Mouse (Mus musculus): Measurements from ENCODE around the gene Swsap1.

Swsap1 gene

DNA sequence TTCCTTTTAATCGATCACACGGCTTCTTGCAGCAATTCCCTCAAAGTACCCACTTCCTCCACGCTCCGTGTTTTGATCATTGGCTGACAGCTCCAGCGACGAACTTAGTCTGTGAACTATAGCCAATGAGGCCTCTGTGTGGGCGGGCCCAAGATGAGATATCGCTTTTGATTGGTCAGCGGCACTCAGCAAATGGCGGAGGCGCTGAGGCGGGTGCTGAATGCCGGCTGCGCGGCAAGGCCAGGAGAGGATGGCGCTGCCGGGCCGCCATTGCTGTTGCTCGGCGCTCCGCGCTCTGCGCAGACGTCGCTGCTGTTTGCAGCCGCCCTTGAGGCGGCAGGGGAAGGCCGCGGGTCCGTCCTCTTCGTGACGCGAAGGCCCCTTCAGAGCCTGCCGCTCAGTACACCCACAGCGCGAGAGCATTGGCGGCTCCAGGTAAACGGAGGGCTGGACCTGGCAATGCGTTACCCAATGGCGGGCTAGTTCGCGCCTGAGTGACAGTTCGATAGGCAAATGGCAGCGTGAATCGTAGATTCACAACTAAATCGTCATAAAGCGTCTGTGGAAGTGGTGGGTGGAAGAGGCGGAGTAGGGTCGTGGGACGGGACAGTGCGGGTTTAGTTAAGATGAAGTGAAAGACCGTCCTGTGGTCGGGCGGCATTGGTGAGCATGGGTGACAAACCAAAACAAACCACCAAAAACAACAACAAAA is at the start of gene Swsap1:
Gene Swsap1, plus strand, starts transcription at position 186 of the 712 bp plus-strand sequence.
- DNase-seq (ENCODE audit: low read depth, low spot score) = peak; percentile 97

DNA sequence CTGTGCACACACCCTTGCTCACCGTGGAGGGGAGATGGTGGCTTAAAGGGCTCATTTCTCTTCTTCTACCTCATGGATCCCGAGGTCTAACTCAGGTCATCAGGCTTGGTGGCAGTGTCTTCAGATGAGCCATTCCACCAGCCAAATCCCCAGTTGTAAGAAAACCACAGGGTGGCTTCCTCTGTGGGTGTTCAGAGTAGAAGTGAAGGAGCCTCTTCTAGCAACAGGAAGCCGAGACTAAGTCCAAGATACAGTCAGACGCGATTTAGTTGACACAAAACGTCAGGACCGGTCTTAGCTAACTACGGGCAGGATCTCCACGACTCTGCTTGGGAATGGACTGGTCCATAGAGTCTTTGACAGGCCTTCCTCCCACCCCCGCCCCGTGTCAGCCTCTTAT is 47.3 kb upstream of the Swsap1 start:
- DNase-seq (ENCODE audit: low read depth, low spot score) = no peak

DNA sequence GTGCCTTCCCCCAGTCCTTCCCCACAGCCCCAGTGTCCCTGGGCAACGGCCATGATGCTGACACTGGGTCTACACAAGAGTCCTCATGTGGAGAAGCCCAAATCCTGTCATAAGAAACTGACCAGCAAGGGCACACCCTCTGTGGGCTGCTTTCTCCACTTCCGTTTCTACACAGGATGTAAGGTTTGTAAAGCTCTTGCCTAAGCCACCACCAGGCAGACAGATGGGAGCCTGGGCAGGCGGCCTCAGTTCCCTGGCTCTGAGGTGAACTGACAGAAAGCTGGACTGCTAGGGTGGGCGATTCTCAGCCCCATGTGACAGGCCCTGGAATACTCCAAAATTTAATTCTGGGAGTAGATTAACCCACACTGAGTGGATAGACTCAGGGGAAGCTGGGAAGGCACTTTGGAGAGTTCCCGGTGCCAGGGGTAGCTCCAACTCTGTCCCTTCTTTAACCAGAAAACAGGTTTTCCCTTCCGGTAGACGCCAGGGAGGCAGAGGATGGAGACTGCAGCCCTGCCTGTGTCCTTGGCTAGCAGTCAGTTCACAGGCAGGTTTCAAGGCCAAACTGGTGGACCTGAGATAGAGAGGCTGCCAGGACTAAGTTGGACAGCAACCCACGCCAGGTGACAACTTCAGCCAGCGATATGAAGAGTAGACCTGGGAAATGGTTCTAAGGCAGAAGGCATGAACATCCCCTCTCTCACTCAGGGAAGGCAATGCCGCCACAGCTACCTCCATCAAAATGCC is 45.9 kb upstream of the Swsap1 start:
- DNase-seq (ENCODE audit: low read depth, low spot score) = no peak

DNA sequence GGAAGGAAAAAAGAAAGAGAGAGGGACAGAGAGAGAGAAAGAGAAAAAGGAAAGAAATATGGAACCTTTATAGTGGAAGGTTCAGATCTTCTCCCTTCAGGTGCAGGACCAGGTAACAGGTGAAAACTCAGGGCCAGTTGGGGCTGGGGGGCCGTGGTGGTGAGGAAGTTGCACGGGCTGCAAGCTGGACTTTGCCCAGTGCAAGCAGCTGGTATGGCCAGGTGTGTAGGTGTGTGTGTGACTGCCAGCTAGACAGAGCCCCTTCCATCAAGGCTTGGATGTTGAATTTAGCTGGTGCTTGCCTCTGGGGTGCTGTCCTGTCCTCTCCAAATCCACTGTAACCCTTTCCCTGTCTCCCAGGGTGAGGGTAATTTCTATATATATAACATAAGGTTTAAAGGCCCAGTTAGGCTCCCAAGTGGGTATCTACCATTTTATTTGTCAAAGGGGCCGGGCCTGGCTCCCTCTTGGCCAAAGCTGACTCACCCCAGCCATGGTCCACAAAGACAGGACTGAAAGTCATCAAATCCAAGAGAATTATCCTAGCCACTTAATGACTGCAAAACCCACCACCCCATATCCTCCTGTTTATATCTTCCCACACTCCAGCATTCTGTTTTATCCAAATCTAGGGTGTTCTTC is 38.6 kb upstream of the Swsap1 start:
- DNase-seq (ENCODE audit: low read depth, low spot score) = no peak

DNA sequence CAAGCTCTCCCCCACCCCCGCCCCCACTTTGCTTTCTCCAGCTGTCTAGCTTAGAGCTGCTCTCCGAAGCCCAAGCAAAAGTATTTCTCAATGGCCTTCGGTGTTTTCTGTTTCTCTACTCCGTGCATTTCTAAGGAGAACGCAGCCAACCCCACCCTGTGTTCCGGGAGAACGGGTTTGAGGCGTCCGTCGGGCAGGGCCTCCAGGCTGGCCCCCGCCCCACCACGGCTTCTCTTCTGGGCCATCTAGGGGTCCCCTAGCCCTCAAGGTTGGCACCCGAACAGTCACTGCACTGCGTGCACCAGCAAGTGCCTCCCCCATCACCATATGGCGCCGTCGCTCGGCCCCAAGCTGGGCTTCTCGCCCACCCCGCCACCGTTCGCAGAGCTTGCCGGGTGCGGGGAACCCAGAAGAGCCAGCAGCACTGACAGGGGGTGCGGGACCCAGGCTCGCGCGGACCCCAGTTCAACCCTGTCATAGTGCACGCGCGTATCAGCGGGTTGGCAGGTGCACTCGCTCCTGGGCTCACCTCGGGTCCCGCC is 38.0 kb upstream of the Swsap1 start:
- DNase-seq (ENCODE audit: low read depth, low spot score) = no peak

DNA sequence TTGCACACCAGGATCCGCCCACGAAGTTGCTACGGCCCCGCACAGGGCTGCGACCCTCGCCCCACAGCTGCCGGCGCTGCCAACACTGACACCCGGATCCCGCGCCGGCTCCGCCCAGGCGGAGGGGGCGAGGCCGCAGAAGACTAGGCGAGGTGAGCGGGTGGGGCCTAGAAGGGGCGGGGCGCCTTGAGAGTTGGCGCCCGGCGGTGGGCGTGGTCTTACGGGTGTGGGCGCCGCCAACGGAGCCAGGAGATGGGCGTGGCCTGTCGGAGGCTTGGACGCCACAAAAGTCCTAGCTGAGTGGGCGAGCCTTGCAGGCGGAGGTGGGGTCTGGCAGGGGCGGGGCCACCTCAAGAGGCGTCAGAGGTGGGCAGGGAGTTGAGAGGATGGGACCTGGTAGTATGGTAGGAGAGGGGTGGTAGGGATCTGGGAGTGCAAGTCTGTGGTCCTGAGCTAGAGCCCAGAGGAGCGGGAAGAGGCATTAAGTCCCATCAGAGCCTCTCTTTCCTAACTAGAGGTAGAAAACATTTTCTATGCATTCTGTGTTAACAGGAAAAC is 37.4 kb upstream of the Swsap1 start, which contains the start of gene Rab3d:
Gene Rab3d, minus strand, starts transcription at position 158 of the 558 bp plus-strand sequence.
- DNase-seq (ENCODE audit: low read depth, low spot score) = peak; percentile 92

DNA sequence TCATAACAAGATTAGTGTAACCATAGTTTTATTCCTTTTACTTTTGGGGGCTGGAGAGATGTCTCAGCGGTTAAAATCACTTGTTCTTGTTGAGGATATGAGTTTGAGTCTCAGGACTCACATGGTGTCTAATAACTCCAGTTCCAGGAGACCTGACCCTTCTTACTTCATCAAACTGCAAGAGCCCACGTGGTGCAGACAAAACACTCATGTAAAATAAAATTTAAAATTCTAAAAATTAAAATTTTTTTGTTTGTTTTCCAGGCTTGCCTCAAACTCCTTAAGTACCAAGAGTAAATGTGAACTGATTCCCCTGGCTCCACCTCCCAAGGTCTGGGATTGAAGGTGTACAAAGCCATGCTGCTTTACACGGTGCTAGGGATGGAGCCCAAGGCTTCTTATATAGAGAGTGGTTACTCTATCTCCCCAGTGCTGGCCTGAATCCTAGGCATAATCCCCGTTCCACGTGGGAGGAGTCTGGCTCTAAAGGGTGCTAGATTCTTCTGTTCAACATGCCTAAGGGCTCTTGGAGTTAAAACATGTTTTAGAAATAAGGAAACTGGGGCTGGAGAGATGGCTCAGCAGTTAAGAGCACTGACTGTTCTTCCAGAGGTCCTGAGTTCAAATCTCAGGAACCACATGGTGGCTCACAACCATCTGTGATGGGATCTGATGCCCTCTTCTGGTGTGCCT is 36.7 kb upstream of the Swsap1 start:
- DNase-seq (ENCODE audit: low read depth, low spot score) = no peak

DNA sequence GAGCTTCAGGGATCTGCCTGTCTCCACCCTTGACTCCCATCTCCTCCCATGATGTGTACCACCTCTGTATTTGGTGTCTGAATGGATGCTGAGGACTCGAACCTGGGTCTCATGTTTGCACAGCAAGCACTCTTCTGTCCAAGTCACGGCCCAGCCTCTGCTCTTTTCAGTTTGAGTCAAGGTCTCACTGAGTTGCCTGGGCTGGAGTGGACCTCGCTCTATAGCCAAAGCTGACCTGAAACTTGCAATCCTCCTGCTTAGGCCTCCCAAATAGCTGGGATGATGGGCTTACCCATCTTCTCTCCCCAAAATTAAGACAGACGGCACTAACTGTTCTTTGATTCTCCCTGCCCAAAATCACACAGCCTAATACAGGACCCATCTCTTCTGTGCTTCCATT is 32.5 kb upstream of the Swsap1 start:
- no peak for DNase-seq (ENCODE audit: low read depth, low spot score)

DNA sequence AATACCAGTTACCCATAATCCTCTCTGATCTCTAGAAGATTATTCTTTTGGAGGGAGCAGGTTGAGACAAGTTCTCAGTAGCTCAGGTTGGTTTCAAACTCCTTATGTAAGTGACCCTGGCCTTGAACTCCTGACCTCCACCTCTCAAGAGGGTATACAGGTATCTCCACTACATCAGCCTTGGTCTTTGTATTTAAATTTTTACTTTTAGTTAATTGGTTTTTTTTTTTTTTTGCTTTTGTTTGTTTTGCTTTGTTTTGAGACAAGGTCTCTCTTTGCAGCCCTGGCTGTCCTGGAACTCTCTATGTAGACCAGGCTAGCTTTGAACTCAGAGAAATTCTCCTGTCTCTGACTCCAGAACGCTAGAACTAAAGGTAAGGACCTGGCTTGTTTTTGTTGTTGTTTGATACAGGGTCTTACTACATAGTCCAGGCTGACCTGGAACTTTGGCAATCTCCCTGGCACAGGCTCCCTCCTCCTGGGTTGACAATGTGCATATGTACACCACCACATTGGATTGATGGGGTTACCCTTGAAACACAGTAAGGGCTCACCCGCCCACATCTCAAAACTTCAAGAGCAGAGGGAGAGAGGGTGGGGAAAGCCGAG is 32.0 kb upstream of the Swsap1 start:
- DNase-seq (ENCODE audit: low read depth, low spot score) = no peak

DNA sequence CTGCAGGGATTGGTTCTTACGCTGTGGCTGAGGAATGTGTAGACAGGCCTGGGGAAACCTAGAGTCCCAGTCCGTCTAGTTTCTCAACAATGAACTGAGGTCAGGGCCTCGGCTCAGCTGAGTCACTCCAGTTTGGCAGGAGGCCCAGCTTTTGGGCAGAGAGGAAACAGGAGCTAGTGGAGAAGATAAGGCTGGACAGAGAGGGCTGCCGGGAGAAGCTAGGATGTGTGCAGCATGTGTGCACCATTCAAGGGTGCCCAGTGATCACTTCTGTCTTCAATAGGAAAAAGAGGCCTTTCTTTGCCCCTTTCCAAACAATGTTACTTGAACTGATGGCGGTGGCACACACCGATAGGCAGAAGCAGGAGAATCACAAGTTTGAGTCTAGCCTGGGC is 31.5 kb upstream of the Swsap1 start:
- DNase-seq (ENCODE audit: low read depth, low spot score) = peak; percentile 91

DNA sequence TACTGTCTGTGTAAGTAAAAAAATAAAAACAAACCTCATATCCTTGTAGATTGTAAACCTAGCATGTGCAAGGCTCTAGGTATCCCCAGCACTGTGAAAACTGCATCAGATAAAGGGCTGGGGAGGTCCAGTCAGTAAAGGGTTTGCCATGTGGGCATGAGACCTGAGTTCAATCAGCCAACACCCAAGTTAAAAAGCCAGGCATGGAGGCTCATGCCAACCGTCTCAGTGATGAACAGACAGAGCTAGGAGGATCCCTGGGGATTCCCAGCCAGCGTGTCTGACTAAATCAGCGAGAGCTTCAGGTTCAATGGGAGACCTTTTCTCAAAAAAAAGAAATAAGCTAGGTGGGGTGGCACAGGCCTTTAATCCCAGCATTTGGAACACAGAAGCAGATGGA is 30.5 kb upstream of the Swsap1 start:
- DNase-seq (ENCODE audit: low read depth, low spot score) = no peak

DNA sequence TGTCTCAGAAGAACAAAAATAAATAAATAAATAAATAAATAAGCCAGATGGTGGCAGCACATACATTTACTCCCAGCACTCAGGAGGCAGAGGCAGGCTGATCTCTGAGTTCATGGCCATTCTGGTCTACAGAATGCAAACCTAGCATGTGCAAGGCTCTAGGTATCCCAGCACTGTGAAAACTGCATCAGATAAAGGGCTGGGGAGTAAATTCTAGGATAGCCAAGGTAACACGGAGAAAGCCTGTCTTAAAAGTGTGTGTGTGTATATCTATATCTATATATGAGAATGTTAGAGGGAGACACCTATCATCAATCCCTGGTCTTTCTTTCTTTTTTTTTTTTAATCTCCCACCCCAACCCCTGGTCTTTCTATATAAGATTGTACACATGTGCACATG is 30.0 kb upstream of the Swsap1 start:
- no peak for DNase-seq (ENCODE audit: low read depth, low spot score)

DNA sequence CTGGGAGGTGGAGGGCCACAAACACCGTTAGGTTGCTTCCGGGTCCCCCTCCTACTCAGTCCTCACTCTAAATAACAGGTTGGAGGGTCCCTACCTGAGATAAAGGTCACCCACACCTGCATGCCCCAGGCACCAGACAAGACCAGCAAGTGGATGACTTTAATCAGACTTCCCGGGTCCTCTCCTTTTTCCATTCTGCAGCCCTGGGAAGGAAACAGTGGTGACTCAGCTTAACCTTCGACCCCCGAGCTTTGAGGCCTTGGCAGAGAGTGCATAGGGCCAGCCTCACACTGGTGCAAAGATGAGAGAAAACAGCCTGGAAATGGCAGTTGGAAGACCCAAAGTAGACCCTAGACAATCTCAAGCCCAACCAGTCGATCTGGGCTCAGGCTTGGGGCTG is 29.4 kb upstream of the Swsap1 start:
- DNase-seq (ENCODE audit: low read depth, low spot score) = no peak

DNA sequence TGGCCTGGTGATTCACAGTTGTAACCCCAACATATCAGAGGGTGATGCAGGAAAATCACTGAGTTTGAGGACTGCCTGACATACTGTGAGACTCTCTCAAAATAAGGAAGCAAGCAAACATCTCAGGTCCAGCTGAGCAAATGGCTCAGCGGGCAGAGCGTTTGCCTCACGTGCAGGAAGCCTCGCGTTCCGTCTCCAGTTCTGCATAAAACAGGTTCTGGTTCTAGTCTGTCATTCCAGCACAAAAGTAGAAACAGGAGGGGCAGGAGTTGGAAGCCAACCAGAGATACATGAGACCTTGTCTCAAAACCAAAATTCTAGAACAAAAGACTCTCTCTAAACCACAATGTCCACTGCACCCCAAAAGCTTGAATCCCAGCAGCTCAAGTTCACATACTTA is 28.8 kb upstream of the Swsap1 start:
- DNase-seq (ENCODE audit: low read depth, low spot score) = no peak

DNA sequence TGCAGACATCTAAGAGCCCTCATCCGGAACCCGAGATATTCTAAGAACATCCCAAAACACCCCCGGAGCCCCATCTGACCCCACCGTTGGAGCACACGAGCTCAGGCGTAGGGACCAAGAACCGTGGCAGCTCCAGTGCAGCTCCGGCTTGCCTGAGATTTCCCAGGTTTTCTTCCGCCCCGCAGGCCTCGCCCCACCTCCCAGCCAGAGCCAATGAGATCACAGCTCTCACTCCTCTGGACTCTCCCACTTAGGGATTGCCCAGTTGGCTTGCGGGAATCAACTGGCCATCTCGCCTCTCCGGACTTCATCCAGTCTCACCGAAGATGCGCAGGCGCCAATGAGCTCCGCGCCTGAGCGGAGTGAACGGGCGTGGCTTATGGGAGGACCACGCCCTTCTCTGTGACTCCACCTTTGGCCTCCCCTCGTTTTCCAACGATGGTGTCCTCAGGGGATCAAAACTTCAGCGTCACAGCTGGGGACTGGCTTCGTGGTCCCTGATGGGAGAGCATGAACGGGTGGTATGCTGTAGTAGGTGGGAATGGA is 28.3 kb upstream of the Swsap1 start, which contains the start of the genes Ccdc159 and Tmem205:
Gene Ccdc159, plus strand, starts transcription at position 264 of the 546 bp plus-strand sequence.
Gene Tmem205, minus strand, starts transcription at position 349 of the 546 bp plus-strand sequence.
- DNase-seq (ENCODE audit: low read depth, low spot score) = peak; percentile 96

DNA sequence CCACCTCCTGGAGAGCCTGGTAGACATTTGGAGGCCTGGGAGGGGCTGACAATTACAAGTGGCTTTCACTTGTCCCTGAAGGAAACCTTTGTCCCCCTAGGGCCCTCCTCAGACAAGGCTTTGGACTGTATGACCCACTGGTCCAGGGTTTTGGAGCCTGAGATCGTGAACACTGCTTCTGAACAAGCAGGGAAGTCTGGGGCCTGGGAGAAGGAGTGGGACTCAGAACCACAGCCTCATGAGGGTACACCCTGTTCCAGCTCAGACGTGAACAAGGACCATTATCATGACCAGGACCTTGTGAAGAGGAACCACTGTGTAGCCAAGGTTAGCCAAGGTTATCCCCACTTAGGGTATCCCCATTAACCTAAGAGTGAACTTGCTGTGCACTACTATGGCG is 26.3 kb upstream of the Swsap1 start:
- DNase-seq (ENCODE audit: low read depth, low spot score) = no peak

DNA sequence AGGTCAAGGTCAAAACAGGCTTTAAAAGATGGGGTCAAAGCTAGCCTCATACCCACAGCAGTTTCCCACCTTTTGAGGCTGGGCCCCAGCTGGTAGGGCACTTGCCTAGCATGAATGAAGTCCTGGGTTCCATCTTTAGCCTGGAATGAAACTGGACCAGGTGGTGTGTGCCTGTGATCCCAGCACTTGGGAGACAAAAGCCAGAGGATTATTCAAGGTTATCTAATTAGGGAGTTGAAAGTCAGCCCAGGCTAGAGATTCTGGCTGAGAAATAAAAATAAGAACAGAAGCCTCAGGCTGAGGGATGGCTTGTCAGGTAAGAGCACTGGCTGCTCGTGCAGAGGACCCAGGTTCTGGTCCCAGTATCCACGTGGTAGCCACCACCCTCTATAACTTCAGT is 23.5 kb upstream of the Swsap1 start:
- no peak for DNase-seq (ENCODE audit: low read depth, low spot score)

DNA sequence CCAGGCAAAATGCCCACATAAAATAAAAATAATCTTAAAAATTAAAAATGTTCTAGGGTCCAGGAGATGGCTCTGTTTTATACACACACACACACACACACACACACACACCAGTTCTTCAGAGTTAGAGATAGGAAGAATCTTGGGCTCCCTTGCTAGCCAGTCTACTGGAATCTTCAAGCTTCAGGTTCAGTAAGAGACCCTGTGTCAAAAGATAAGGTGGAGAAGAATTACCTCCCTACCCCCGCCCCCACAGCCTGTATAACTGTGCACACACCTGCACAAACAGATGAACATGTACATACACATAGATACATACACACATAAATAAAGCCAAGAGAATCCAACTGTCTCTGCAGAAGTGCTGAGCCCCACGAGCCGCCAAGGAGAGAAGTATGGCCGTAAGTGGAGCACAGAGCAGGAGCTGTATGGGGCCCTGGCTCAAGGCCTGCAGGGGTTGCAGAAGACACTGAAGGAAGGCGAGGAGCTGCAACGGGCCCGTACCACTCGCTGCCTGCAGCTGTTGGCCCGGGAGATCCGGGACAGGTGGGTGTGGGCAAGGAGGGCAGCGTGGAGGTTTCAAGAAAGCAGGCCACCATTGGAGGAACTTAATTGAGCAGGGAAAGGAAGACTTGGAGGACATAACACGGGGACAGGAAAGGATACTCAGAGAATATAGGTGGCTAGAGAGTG is 23.0 kb upstream of the Swsap1 start:
- DNase-seq (ENCODE audit: low read depth, low spot score) = no peak

DNA sequence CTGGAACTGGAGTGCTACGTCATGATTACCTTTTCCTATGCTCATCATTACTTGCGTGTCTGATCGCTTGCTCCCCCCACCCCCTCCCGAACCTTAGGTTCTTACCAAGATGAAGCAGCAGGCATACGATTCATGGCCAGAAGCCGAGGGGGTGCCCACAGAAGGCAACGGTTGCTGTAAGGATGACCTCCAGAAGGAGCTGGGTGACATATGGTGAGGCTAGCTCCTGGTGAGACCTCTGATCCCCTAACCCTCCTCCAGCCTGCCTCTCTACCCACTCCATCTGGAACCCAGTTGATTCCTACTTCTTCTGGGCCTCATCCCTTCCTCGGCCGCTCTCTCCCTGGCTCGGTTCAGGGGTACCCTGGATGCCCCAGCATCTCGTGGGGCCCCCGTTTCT is 21.5 kb upstream of the Swsap1 start:
- no peak for DNase-seq (ENCODE audit: low read depth, low spot score)
